28 mouse cellular contexts compared by ENCODE assay signal in genomic region chr11:20168972-20169371, GRCm38 (mm10). TPM values are rescaled to one million over a fixed set of nuclear protein-coding genes. Genes with fewer than 3 reads are reported as not detected.
DNase-seq lines count a peak whose midpoint lies in the region; ATAC-seq and TF ChIP-seq lines count a peak whose summit lies in the region.
"Had no signal": no experiment of that assay in that cellular context is flagged by ENCODE, and none has a peak within 500 bp of the region (broad histone marks: within the 10 kb centered on the region; RNA-seq: fewer than 3 reads in every experiment).

No protein-coding gene starts in this region.

- no peak for TF ChIP-seq CTCF in bone marrow macrophage, adult 2 months (IDR thresholded peaks at IDR 0.05; ENCODE audit: low read depth, low read length)

- no peak overlapping the region for H3K27ac ChIP-seq in heart, embryonic 10.5 days
- peak overlapping the region; percentile 94 for H3K27ac ChIP-seq in bone marrow macrophage, adult 2 months (ENCODE audit: insufficient read depth, low read depth, low read length)
- no peak overlapping the region for H3K27ac ChIP-seq in hindbrain, embryonic 14.5 days
- H3K27ac ChIP-seq: embryonic facial prominence, embryonic 12.5 days; forebrain, embryonic 13.5 days; kidney, embryonic 15.5 days; limb, embryonic 13.5 days; liver, embryonic 13.5 days; midbrain, embryonic 12.5 days; neural tube, embryonic 15.5 days; stomach, postnatal 0 days had no signal

- WGBS in heart, embryonic 10.5 days: 84% methylated on average over 11 of the region's 11 CpGs
- 92% methylated on average over 11 of the region's 11 CpGs for WGBS in hindbrain, embryonic 14.5 days

- H3K9ac ChIP-seq in hindbrain, embryonic 14.5 days: no peak overlapping the region
- H3K9ac ChIP-seq: embryonic facial prominence, embryonic 12.5 days; forebrain, embryonic 13.5 days; heart, embryonic 12.5 days; kidney, embryonic 15.5 days; limb, embryonic 13.5 days; liver, embryonic 13.5 days; midbrain, embryonic 12.5 days; neural tube, embryonic 15.5 days had no signal

- no peaks in the 10 kb centered on the region for H3K27me3 ChIP-seq in heart, embryonic 10.5 days (ENCODE audit: insufficient read depth, poor library complexity, severe bottlenecking)
- no peaks in the 10 kb centered on the region for H3K27me3 ChIP-seq in hindbrain, embryonic 14.5 days (ENCODE audit: control insufficient read depth, insufficient read depth, low read length)
- H3K27me3 ChIP-seq: embryonic facial prominence, embryonic 12.5 days; forebrain, embryonic 13.5 days; heart, embryonic 12.5 days; kidney, embryonic 15.5 days; limb, embryonic 13.5 days; liver, embryonic 13.5 days; midbrain, embryonic 12.5 days; neural tube, embryonic 15.5 days had no signal

- no peak overlapping the region for H3K4me3 ChIP-seq in heart, embryonic 10.5 days
- peak overlapping the region; percentile 23; the same call in 1 of the 2 replicates for H3K4me3 ChIP-seq in bone marrow macrophage, adult 2 months (ENCODE audit: insufficient read depth, low read length)
- H3K4me3 ChIP-seq in hindbrain, embryonic 14.5 days (replicated peaks; ENCODE audit: low read length): no peak overlapping the region
- H3K4me3 ChIP-seq: embryonic facial prominence, embryonic 12.5 days; erythroblast, embryonic 14.5 days; forebrain, embryonic 13.5 days; heart, embryonic 12.5 days; kidney, embryonic 15.5 days; limb, embryonic 13.5 days; liver, embryonic 13.5 days; midbrain, embryonic 12.5 days; myocyte; neural tube, embryonic 15.5 days had no signal

- no peaks in the 10 kb centered on the region for H3K36me3 ChIP-seq in heart, embryonic 10.5 days
- H3K36me3 ChIP-seq in hindbrain, embryonic 14.5 days (replicated peaks; ENCODE audit: control insufficient read depth, insufficient read depth): no peaks in the 10 kb centered on the region
- H3K36me3 ChIP-seq: embryonic facial prominence, embryonic 12.5 days; heart, embryonic 12.5 days; kidney, embryonic 15.5 days; limb, embryonic 13.5 days; liver, embryonic 13.5 days; midbrain, embryonic 12.5 days; neural tube, embryonic 15.5 days had no signal

- ATAC-seq in megakaryocyte, adult 5-6 weeks (ENCODE audit: poor library complexity, severe bottlenecking): peak; percentile 96
- ATAC-seq in hindbrain, embryonic 14.5 days (ENCODE audit: low FRiP score): no peak
- ATAC-seq: forebrain, embryonic 13.5 days; hindbrain, embryonic 16.5 days; intestine, embryonic 16.5 days had no signal

- no peak for TF ChIP-seq POLR2A in bone marrow macrophage, adult 2 months (IDR thresholded peaks at IDR 0.05; ENCODE audit: borderline replicate concordance, low read depth, low read length)

- no peaks in the 10 kb centered on the region for H3K9me3 ChIP-seq in heart, embryonic 10.5 days
- 0 out of 2 replicates have a peak, but pooled peaks cover 4% of the 10 kb centered on the region for H3K9me3 ChIP-seq in hindbrain, embryonic 14.5 days (ENCODE audit: control insufficient read depth, low read length)
- H3K9me3 ChIP-seq: embryonic facial prominence, embryonic 12.5 days; forebrain, embryonic 13.5 days; heart, embryonic 12.5 days; kidney, embryonic 15.5 days; limb, embryonic 13.5 days; liver, embryonic 13.5 days; neural tube, embryonic 15.5 days had no signal

- no peaks in the 10 kb centered on the region for H3K4me1 ChIP-seq in heart, embryonic 10.5 days
- peaks cover 35% of the 10 kb centered on the region for H3K4me1 ChIP-seq in bone marrow macrophage, adult 2 months (ENCODE audit: control insufficient read depth, insufficient read depth, low read length)
- H3K4me1 ChIP-seq in hindbrain, embryonic 14.5 days (replicated peaks; ENCODE audit: control insufficient read depth, insufficient read depth, low read length): no peaks in the 10 kb centered on the region
- H3K4me1 ChIP-seq: embryonic facial prominence, embryonic 12.5 days; forebrain, embryonic 13.5 days; heart, embryonic 12.5 days; limb, embryonic 13.5 days; liver, embryonic 13.5 days; midbrain, embryonic 12.5 days; neural tube, embryonic 15.5 days had no signal

- no peak overlapping the region for H3K4me2 ChIP-seq in hindbrain, embryonic 14.5 days (replicated peaks)
- H3K4me2 ChIP-seq: embryonic facial prominence, embryonic 12.5 days; forebrain, embryonic 13.5 days; heart, embryonic 12.5 days; kidney, embryonic 15.5 days; limb, embryonic 13.5 days; liver, embryonic 13.5 days; midbrain, embryonic 12.5 days; neural tube, embryonic 15.5 days had no signal

- DNase-seq in heart, adult 9 months (ENCODE audit: low spot score in 2 of 2): peak; percentile 17 to 20
- DNase-seq in heart, embryonic 10.5 days (ENCODE audit: low spot score): no peak
- peak; percentile 69 for DNase-seq in 416B (ENCODE audit: low read depth)
- DNase-seq in spleen, postnatal 14 days (ENCODE audit: low spot score in 2 of 2): no peak
- DNase-seq in natural killer cell, adult 2 months (ENCODE audit: low spot score in 2 of 2): no peak
- no peak for DNase-seq in hindbrain, embryonic 14.5 days (ENCODE audit: low spot score)
- DNase-seq: adrenal gland, postnatal 10 days; cerebellum, adult 18-20 months; gastrocnemius, postnatal 10 days; heart, postnatal 14 days; layer of hippocampus, postnatal 36 days; liver, embryonic 13.5 days; lung, postnatal 10 days; right cerebral cortex, postnatal 25 days had no signal

RNA-seq across cellular contexts. Expression of gene Rab1a, which starts 32.3 kb away (rescaled TPM):
- polyA plus RNA-seq in heart, embryonic 10.5 days (2016; fragmentation: Nextera tagmentation; extraction: Ambion mirVana): 207 and 233 TPM in 2 replicates
- polyA plus RNA-seq in bone marrow macrophage, adult 2 months (2012; ENCODE audit: insufficient read depth, insufficient read length, missing spikeins): 272 and 290 TPM in 2 replicates
- total RNA-seq in megakaryocyte, adult 5-6 weeks (2015): 180 and 218 TPM in 2 replicates
- 91.3 and 119 TPM in 2 replicates for total RNA-seq in megakaryocyte, adult 5-6 weeks (2017)
- polyA plus RNA-seq in hindbrain, embryonic 14.5 days (2014; fragmentation: Nextera tagmentation; extraction: Ambion mirVana): 284 and 292 TPM in 2 replicates

RNA-seq across cellular contexts. Expression of gene Actr2, which starts 56.3 kb away (rescaled TPM):
- 97.5 and 105 TPM in 2 replicates for polyA plus RNA-seq in heart, embryonic 10.5 days (2016; fragmentation: Nextera tagmentation; extraction: Ambion mirVana)
- polyA plus RNA-seq in bone marrow macrophage, adult 2 months (2012; ENCODE audit: insufficient read depth, insufficient read length, missing spikeins): 392 and 406 TPM in 2 replicates
- 366 and 385 TPM in 2 replicates for total RNA-seq in megakaryocyte, adult 5-6 weeks (2015)
- 356 and 454 TPM in 2 replicates for total RNA-seq in megakaryocyte, adult 5-6 weeks (2017)
- 96.8 and 99.6 TPM in 2 replicates for polyA plus RNA-seq in hindbrain, embryonic 14.5 days (2014; fragmentation: Nextera tagmentation; extraction: Ambion mirVana)

Comparison
In these comparisons a context has a peak if more than half of its experiments do, and no peak if none do; other contexts are left out.
1. DNase-seq: peak in heart, adult 9 months (2 of 2) and 416B (single experiment); none in heart, embryonic 10.5 days (single experiment), spleen, postnatal 14 days (0 of 2), natural killer cell, adult 2 months (0 of 2) and hindbrain, embryonic 14.5 days (single experiment).